Mouse (Mus musculus) liver, adult (tissue): ENCODE results near the gene Msi2.

Source experiments
- GATA4 ChIP-seq: IDR thresholded peaks from 2 replicates; pipeline ENCODE4 v1.6.1; 2014; ENCODE audit warnings: mild to moderate bottlenecking, low read length; ENCODE audit not compliant: insufficient replicate concordance

The Msi2 gene

GRCm38 (mm10) chr11:88585171-88585632 is 133.1 kb downstream of the Msi2 start:
- TF ChIP-seq GATA4: no peak

GRCm38 (mm10) chr11:88583866-88584265 is 134.4 kb downstream of the Msi2 start:
- no peak for TF ChIP-seq GATA4

GRCm38 (mm10) chr11:88583259-88583833 is 135.0 kb downstream of the Msi2 start:
- TF ChIP-seq GATA4: no peak

- no peak for TF ChIP-seq GATA4
Observed at GRCm38 (mm10) chr11:88582781-88583180, 135.5 kb downstream of the Msi2 start.

GRCm38 (mm10) chr11:88582021-88582707 is 136.1 kb downstream of the Msi2 start:
- TF ChIP-seq GATA4: no peak

GRCm38 (mm10) chr11:88581375-88581774 is 136.9 kb downstream of the Msi2 start:
- no peak for TF ChIP-seq GATA4

GRCm38 (mm10) chr11:88578700-88579099 is 139.6 kb downstream of the Msi2 start:
- TF ChIP-seq GATA4: no peak

GRCm38 (mm10) chr11:88577076-88577475 is 141.2 kb downstream of the Msi2 start:
- TF ChIP-seq GATA4: no peak

GRCm38 (mm10) chr11:88576233-88576998 is 141.9 kb downstream of the Msi2 start:
- TF ChIP-seq GATA4: no peak

GRCm38 (mm10) chr11:88574575-88575360 is 143.5 kb downstream of the Msi2 start:
- no peak for TF ChIP-seq GATA4

GRCm38 (mm10) chr11:88573013-88573412 is 145.3 kb downstream of the Msi2 start:
- TF ChIP-seq GATA4: no peak

GRCm38 (mm10) chr11:88572461-88572860 is 145.9 kb downstream of the Msi2 start:
- no peak for TF ChIP-seq GATA4

GRCm38 (mm10) chr11:88570715-88571202 is 147.6 kb downstream of the Msi2 start:
- TF ChIP-seq GATA4: no peak

GRCm38 (mm10) chr11:88566613-88567606 is 151.4 kb downstream of the Msi2 start:
- TF ChIP-seq GATA4: no peak
